Mouse (Mus musculus) urinary bladder, adult 18-20 months (tissue): Measurements from ENCODE around the gene Slc25a38.

Experiments used
- DNase-seq, 2 experiments: peaks; one replicate each; pipeline ENCODE4 v3.0.0; 2022; ENCODE audit warnings: low spot score in 2 of 2, mixed read lengths in 2 of 2

Slc25a38 gene

DNA sequence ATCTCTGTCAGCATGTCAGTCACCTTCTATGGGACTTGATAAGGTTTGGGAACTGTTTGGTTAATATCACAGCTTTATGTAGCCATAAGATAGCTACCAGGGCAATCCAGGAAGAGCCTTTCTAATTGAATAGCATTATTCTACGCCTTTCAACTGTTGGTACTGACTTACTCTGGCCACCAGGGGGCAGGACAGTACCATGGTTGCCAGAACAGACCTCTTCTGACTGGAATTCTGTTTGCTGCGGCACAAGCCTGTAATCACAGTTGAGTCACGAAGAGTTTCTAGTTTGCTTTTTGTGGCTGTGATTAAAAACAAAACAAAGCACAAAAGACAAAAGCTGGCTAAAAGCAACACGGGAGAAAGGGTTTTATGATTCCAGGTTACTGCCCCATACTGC, 30.5 kb downstream of the Slc25a38 start:
- peak; percentile 59 to 64 for DNase-seq

DNA sequence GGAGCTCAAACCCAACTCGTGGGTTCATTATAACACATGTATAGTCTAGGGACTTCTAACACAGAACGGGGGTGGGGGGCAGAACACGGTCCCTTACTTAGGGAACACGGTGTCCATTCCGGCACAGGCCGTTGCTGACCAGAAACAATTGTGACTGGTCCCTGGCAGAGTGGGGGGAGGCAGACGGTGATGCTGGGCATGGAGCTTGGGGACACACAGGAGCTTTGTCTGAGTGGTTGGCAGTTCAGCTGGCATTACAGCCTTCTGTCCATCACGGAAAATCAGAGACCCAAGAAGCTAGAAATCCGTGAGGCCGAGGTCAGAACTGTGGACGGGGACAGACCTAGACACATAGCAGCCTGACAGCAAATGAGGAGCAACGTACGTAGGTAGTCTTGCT, 34.3 kb downstream of the Slc25a38 start:
- no peak for DNase-seq

DNA sequence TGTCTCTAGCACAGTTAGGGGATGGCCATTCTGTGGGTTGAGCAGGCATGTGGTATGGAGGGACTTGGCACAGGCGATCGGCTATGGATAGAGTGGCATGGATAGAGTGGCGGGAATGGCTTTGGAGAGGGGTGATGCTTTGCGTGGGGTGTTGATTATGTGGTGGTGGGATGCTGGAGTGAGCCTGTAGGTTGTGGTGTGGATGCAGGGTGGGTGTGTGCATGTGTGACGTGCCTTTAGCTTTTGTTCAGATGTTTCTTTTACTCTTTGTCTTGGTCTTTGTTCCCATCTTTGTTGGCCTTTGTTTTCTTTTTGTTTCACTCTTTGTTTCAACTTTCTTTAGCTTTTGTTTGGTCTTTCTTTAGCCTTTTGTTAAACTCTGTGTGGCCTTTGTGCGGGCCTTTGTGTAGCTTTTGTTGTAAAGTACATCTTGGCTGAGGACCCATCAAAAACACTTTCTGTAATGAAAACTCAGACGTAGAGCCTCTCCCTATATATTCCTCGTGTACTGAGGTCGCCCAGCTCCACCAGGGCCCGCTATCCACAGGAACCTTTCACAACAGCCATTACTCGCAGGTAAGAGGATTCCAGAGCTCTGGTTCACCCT, 39.2 kb downstream of the Slc25a38 start, which contains the start of gene Mobp:
Mobp (plus strand) TSS at position 486 of the 607 bp plus-strand sequence.
- no peak for DNase-seq

DNA sequence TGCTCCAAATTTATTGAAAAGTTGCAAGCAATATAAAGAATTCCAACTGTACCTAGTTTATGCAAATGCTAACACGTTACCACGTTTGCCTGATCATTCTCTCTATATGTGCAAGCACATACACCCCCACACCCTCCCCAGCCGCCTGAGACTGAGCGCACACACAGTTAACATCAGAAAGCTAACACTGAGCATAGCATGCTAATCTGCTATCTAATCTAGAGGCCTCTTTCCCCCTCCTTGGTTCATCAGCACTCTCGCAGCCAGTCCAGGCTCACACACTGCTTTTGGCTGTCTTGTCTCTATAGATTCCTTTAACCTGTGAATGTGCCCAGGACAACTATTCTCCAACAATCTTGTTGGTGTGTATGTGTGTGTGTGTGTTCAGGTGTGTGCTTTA, 41.0 kb downstream of the Slc25a38 start:
- no peak for DNase-seq

DNA sequence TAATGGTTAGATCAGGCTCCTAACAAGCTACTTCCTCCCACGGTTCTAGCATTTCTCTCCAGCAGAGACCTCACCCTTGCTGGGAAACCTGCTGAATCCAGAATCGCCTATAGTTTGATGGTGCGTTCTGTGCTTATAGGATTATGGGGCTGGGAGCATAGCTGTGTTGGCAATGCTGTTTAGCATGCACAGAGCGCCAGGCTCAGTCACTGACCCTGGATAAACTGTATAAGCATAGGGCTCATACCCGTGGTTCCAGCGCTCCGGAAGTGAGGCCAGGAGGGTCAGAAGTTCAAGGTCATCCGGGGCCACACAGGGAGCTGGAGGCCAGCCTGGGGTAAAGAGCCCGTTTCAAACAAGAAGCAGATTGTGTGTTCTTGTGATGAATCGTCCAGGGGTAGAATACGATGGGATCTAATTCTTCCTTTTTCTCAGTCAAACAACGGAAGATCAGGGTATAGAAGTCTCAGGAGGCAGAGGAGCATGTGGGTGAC, 41.8 kb downstream of the Slc25a38 start:
- no peak for DNase-seq

DNA sequence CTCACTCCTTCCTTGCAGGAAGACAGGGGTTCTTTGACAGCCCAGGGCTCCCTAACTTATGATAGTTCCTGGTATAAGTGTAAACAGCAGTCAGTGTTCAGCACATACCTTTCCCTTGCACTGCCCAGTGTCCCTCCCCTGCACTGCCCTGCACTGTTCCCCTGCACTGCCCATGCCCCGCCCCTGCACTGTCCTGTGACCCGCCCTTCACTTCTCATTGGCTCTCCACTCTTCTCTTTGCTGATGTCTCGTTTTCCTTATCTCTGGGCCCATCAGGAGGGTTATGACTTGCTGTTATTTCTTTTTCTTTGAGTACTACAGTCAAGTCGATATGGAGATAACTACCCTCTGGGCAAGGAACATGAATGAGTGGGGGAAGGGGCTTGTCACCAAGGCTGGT, 47.9 kb downstream of the Slc25a38 start:
- no peak for DNase-seq

DNA sequence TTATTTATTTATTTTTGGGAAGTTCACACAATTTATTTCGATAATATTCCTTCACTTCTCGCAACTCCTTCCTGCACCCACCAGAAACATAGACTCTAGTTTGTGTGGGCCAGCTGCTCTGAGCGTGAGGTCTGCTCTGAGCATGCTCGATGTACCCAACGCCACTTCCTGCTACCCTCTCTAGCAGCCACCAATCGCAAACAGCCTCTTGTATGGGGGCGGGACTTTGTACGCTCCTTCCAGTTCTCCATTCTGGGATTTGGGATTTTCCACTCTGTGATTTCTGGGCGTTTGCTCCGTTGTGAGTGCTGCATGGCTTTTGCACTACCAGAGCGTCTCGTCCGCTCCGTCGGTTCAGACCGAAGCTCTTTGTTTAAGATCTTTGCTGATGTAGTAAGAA, 53.7 kb downstream of the Slc25a38 start:
- no peak for DNase-seq

DNA sequence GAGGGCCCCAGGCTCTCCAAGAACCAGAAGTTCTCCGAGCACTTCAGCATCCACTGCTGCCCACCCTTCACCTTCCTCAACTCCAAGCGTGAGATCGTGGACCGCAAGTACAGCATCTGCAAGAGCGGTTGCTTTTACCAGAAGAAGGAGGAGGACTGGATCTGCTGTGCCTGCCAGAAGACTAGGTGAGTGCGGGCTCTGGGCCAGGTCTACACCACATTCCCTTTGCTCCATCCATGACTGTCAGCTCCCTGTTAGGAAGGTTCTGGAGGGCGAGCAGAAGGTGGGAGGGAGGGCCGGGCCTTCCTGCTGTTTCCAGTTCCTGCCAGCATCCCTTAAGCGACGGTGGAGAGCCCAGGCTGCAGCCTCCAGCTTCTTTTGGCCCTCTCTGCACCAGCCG, 57.7 kb downstream of the Slc25a38 start:
- DNase-seq, result no peak

DNA sequence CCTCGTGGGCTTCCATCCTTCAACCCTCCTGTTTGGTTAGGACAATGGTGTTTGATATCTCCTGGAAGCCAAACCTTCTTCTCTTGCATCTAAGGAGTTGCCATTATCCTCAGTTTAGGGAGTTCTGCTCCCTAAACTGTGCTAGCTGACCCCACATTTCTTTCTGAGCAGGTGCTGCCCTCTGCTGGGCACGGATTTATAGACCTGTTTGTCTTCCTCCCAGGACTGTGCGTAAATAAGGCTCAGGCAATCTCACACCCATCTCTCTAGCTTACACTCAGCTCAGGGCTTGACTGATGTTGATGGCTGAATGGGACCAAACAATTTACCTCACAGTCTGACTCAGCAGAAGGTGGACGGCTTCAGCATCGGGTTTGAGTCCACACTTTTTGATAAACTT, 61.1 kb downstream of the Slc25a38 start:
- peak; percentile 18 to 65 for DNase-seq
